Mouse (Mus musculus) urinary bladder, postnatal 10 days (tissue): ENCODE results near the gene Timp2.

ENCODE experiments used
- DNase-seq: peaks from one replicate; pipeline ENCODE4 v3.0.0; 2022; ENCODE audit warnings: low spot score

Gene Timp2

GRCm38 (mm10) chr11:118295026-118295425, 60.5 kb downstream of the Timp2 start:
- DNase-seq: no peak

GRCm38 (mm10) chr11:118292671-118293070, 62.9 kb downstream of the Timp2 start:
- no peak for DNase-seq

GRCm38 (mm10) chr11:118289999-118290889, 65.3 kb downstream of the Timp2 start, which contains the start of gene Usp36:
Gene Usp36 (minus strand): TSS chr11:118290244.
- peak; percentile 99 for DNase-seq

GRCm38 (mm10) chr11:118289562-118289961, 66.0 kb downstream of the Timp2 start:
- DNase-seq: no peak

GRCm38 (mm10) chr11:118289037-118289511, 66.5 kb downstream of the Timp2 start:
- no peak for DNase-seq

GRCm38 (mm10) chr11:118287573-118287972, 68.0 kb downstream of the Timp2 start:
- no peak for DNase-seq

- no peak for DNase-seq
Observed at GRCm38 (mm10) chr11:118286434-118286833, 69.1 kb downstream of the Timp2 start.

GRCm38 (mm10) chr11:118285791-118286190, 69.7 kb downstream of the Timp2 start:
- DNase-seq: no peak

- DNase-seq: no peak
Observed at GRCm38 (mm10) chr11:118280218-118280617, 75.3 kb downstream of the Timp2 start.

GRCm38 (mm10) chr11:118276328-118276727, 79.2 kb downstream of the Timp2 start:
- no peak for DNase-seq

- no peak for DNase-seq
Observed at GRCm38 (mm10) chr11:118275092-118275491, 80.4 kb downstream of the Timp2 start.

GRCm38 (mm10) chr11:118269827-118270226, 85.7 kb downstream of the Timp2 start:
- DNase-seq: no peak

GRCm38 (mm10) chr11:118266666-118267046, 88.9 kb downstream of the Timp2 start:
- DNase-seq: no peak

- DNase-seq: no peak
Observed at GRCm38 (mm10) chr11:118266044-118266665, 89.4 kb downstream of the Timp2 start.

- DNase-seq: no peak
Observed at GRCm38 (mm10) chr11:118265621-118266020, 89.9 kb downstream of the Timp2 start.

GRCm38 (mm10) chr11:118263146-118263545, 92.4 kb downstream of the Timp2 start:
- no peak for DNase-seq

GRCm38 (mm10) chr11:118260081-118260480, 95.5 kb downstream of the Timp2 start:
- no peak for DNase-seq

GRCm38 (mm10) chr11:118259580-118259979, 96.0 kb downstream of the Timp2 start:
- no peak for DNase-seq

- DNase-seq: no peak
Observed at GRCm38 (mm10) chr11:118256371-118256770, 99.2 kb downstream of the Timp2 start.

- DNase-seq: no peak
Observed at GRCm38 (mm10) chr11:118254159-118254951, 101.2 kb downstream of the Timp2 start.

- DNase-seq: no peak
Observed at GRCm38 (mm10) chr11:118253447-118254158, 101.9 kb downstream of the Timp2 start.
